Mouse (Mus musculus): ENCODE results near the gene Maff.

DNA sequence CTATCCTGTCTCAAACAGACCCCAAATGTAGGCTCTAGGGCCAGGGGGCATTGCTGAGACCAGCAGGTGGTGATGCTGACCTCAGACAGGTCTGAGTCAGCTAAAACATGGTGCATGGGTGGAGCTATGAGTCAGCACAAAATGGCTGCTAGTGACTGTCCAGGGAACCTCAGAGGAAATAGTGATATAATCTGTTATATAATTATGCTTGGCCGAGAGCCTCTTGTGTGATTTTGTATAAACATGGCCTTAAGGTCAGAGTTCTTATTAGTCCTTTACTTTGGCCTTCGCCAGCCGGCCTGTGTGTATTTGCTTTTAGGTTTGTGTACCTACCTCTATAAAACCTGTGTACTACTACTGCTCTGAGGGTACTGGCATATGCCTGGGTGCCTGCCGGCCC, 13.0 kb upstream of the Maff start:
- no peak for TF ChIP-seq GATA1 (IDR thresholded peaks at IDR 0.05; ENCODE audit: borderline replicate concordance, low read length)
- no peak for TF ChIP-seq FLI1 (IDR thresholded peaks at IDR 0.05; ENCODE audit: low read length)

All from megakaryocyte, embryonic 14.5 days (primary cell).